ENCODE assay signal across 8 mouse cellular contexts in the genomic region with DNA sequence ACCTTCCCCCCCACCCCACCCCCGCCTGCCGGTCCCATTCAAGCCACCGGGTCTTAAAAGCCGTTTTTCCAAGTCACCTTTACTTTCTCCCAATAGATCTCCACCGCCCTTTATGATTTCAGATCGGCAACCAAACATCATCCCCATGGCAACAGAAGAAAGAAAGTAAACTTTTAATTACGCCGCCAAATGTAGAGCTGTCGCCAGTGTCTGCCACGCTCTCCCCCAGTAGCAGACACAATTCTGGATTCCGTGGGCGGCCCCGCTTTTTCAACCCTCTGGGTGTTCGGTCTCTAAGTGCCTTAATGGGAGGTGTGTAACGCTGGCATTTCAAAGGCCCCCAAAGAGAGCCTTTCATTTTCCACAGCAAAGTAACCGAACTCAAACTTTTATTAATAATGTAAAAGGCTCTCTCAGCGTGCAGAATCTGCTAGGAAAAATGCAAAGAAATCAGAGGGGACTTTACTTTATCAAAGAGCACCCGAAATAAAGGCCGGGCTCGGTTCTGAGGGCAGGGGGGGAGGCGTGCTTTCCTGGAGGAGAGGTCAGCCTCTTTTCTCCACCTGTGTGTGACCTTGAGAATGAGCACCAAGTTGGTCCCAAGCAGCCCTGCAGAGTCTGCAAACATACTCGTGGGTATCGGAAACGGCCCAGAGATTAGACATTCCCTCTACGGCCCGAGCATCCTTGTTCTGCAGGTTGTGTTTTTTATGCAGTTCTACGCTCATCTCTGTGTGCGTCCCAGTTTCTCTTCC. TPM values are rescaled to one million over a fixed set of nuclear protein-coding genes. Genes with fewer than 3 reads are reported as not detected.
A peak's percentile ranks its signal among the peaks of the same experiment; 100 is the strongest.
DNase-seq lines count a peak whose midpoint lies in the region; ATAC-seq and TF ChIP-seq lines count a peak whose summit lies in the region.

No protein-coding gene starts in this region.

- no peaks in the 10 kb centered on the region for H3K36me3 ChIP-seq in liver, embryonic 12.5 days
- H3K36me3 ChIP-seq in liver, postnatal 0 days (replicated peaks; ENCODE audit: insufficient read depth, low read length): no peaks in the 10 kb centered on the region
- H3K36me3 ChIP-seq in intestine, embryonic 15.5 days: no peaks in the 10 kb centered on the region

- H3K27me3 ChIP-seq in liver, embryonic 12.5 days (replicated peaks): peaks cover 22% of the 10 kb centered on the region
- peaks cover 16% of the 10 kb centered on the region; the same call in 1 of the 2 replicates for H3K27me3 ChIP-seq in liver, postnatal 0 days (ENCODE audit: insufficient read depth, low read length)
- H3K27me3 ChIP-seq in intestine, embryonic 15.5 days (replicated peaks): peaks cover 11% of the 10 kb centered on the region

- ATAC-seq in CD4-positive, CD25-positive, alpha-beta regulatory T cell, adult 4 months: no peak
- no peak for ATAC-seq in liver, embryonic 12.5 days
- no peak for ATAC-seq in liver, postnatal 0 days
- no peak for ATAC-seq in intestine, embryonic 15.5 days
- no peak for ATAC-seq in activated CD4-positive, CD25-positive, alpha-beta regulatory T cell, adult 4 months

- no peaks in the 10 kb centered on the region for H3K4me1 ChIP-seq in liver, embryonic 12.5 days
- no peaks in the 10 kb centered on the region for H3K4me1 ChIP-seq in liver, postnatal 0 days (ENCODE audit: insufficient read depth)
- no peaks in the 10 kb centered on the region for H3K4me1 ChIP-seq in intestine, embryonic 15.5 days (replicated peaks)

- peak; percentile 20 for DNase-seq in CD4-positive, CD25-positive, alpha-beta regulatory T cell, adult 2 months (ENCODE audit: low read depth, low spot score)
- no peak for DNase-seq in liver, postnatal 0 days
- peak; percentile 15 for DNase-seq in right cerebral cortex, postnatal 25 days
- no peak for DNase-seq in cerebellum, postnatal 10 days

- no peak overlapping the region for H3K27ac ChIP-seq in liver, embryonic 12.5 days
- no peak overlapping the region for H3K27ac ChIP-seq in liver, postnatal 0 days (ENCODE audit: low read depth)
- no peak overlapping the region for H3K27ac ChIP-seq in intestine, embryonic 15.5 days

- TF ChIP-seq EP300 in liver, postnatal 0 days (IDR thresholded peaks at IDR 0.05; ENCODE audit: low read depth): no peak

- H3K9me3 ChIP-seq in liver, embryonic 12.5 days (replicated peaks): no peaks in the 10 kb centered on the region
- H3K9me3 ChIP-seq in liver, postnatal 0 days (ENCODE audit: low read length): no peaks in the 10 kb centered on the region
- H3K9me3 ChIP-seq in intestine, embryonic 15.5 days: no peaks in the 10 kb centered on the region

- no peak for TF ChIP-seq CTCF in liver, postnatal 0 days (IDR thresholded peaks at IDR 0.05; ENCODE audit: low read depth)

- no peak overlapping the region for H3K4me3 ChIP-seq in liver, embryonic 12.5 days
- no peak overlapping the region for H3K4me3 ChIP-seq in liver, postnatal 0 days (ENCODE audit: low read depth, low read length)
- 0 out of 2 replicates have a peak overlapping the region, but pooled peaks have one; percentile 9 for H3K4me3 ChIP-seq in intestine, embryonic 15.5 days (replicated peaks)

- no peak overlapping the region for H3K9ac ChIP-seq in liver, embryonic 12.5 days
- H3K9ac ChIP-seq in liver, postnatal 0 days (replicated peaks): no peak overlapping the region
- H3K9ac ChIP-seq in intestine, embryonic 15.5 days: no peak overlapping the region

- H3K4me2 ChIP-seq in liver, embryonic 12.5 days: peak overlapping the region; percentile 16; the same call in 1 of the 2 replicates
- H3K4me2 ChIP-seq in liver, postnatal 0 days (ENCODE audit: low read depth, low read length): no peak overlapping the region
- peak overlapping the region; percentile 35 for H3K4me2 ChIP-seq in intestine, embryonic 15.5 days (replicated peaks)

- WGBS in liver, embryonic 12.5 days (ENCODE audit: insufficient replicate concordance): 16% methylated on average over 28 of the region's 28 CpGs
- 12% methylated on average over 28 of the region's 28 CpGs for WGBS in liver, postnatal 0 days (ENCODE audit: insufficient replicate concordance)
- 9% methylated on average over 28 of the region's 28 CpGs for WGBS in intestine, embryonic 15.5 days

RNA-seq across cellular contexts. Expression of a gene that starts 48.3 kb away (rescaled TPM):
- not detected for polyA plus RNA-seq in CD4-positive, CD25-positive, alpha-beta regulatory T cell, adult 4 months (2017; shearing (Covaris generic))
- 0.05 and 0.11 TPM in 2 replicates for polyA plus RNA-seq in liver, embryonic 12.5 days (2016; fragmentation: Nextera tagmentation; extraction: Ambion mirVana)
- polyA plus RNA-seq in liver, postnatal 0 days (2015; fragmentation: Nextera tagmentation; extraction: Ambion mirVana): 0.04 TPM in 1 of 2 replicates, not detected in the other
- polyA plus RNA-seq in intestine, embryonic 15.5 days (2015; fragmentation: Nextera tagmentation; extraction: Ambion mirVana): 0.90 and 1.0 TPM in 2 replicates
- not detected for polyA plus RNA-seq in activated CD4-positive, CD25-positive, alpha-beta regulatory T cell, adult 4 months (2017; shearing (Covaris generic))

Comparison
In these comparisons a context has a peak if more than half of its experiments do, and no peak if none do; other contexts are left out.
1. DNase-seq: peak in CD4-positive, CD25-positive, alpha-beta regulatory T cell, adult 2 months (single experiment) and right cerebral cortex, postnatal 25 days (single experiment); none in liver, postnatal 0 days (single experiment) and cerebellum, postnatal 10 days (0 of 2).